Mouse (Mus musculus) hindbrain, embryonic 16.5 days (tissue): ENCODE data around the gene Cmah. TPM values are rescaled to one million over a fixed set of nuclear protein-coding genes. Genes with fewer than 3 reads are reported as not detected.

ENCODE experiments used
- ATAC-seq: fragments of 200-750 bp; cut with Nextera tagmentation; 2 replicates; pipeline ENCODE4 v1.8.0; 2017; ENCODE audit warnings: moderate TSS enrichment, moderate library complexity
- H3K27ac ChIP-seq: fragments of 300-500 bp; sonication (generic); 2 replicates; pipeline ENCODE4 v1.5.1; 2014; ENCODE audit warnings: low read depth, mild to moderate bottlenecking, control low read depth, low read length, moderate library complexity
- H3K27me3 ChIP-seq: fragments of 300-500 bp; sonication (generic); replicated peaks from 2 replicates; pipeline ENCODE4 v1.6.1; 2014; ENCODE audit warnings: low read length; ENCODE audit not compliant: control insufficient read depth, insufficient read depth
- H3K36me3 ChIP-seq: fragments of 300-500 bp; sonication (generic); 2 replicates; pipeline ENCODE4 v1.6.1; 2014; ENCODE audit warnings: mild to moderate bottlenecking, low read length, moderate library complexity, mixed read lengths; ENCODE audit not compliant: control insufficient read depth, insufficient read depth
- H3K4me1 ChIP-seq: fragments of 300-500 bp; sonication (generic); 2 replicates; pipeline ENCODE4 v1.6.1; 2014; ENCODE audit warnings: low read depth, low read length; ENCODE audit not compliant: control insufficient read depth, insufficient read depth
- H3K4me2 ChIP-seq: fragments of 300-500 bp; sonication (generic); 2 replicates; pipeline ENCODE4 v1.6.1; 2014; ENCODE audit warnings: mild to moderate bottlenecking, low read length, control low read depth, moderate library complexity
- H3K4me3 ChIP-seq: fragments of 300-500 bp; sonication (generic); 2 replicates; pipeline ENCODE4 v1.5.1; 2014; ENCODE audit warnings: mild to moderate bottlenecking, low read length, control low read depth, moderate library complexity
- H3K9ac ChIP-seq: fragments of 300-500 bp; sonication (generic); 2 replicates; pipeline ENCODE4 v1.6.1; 2014; ENCODE audit warnings: low read depth, mild to moderate bottlenecking, control low read depth, low read length, moderate library complexity
- H3K9me3 ChIP-seq: fragments of 300-500 bp; sonication (generic); 2 replicates; pipeline ENCODE4 v1.6.1; 2014; ENCODE audit warnings: mild to moderate bottlenecking, low read length, moderate library complexity; ENCODE audit not compliant: control insufficient read depth
- WGBS: fragments of 180-500 bp; shearing (Covaris S2); extraction: QIAGEN DNeasy Blood & Tissue Kit; methylation state at CpG from one replicate; pipeline ENCODE4 v1.1.7; 2014; 5-methylcytosine and 5-hydroxymethylcytosine counted together
- polyA plus RNA-seq: library from polyadenylated mRNA; unstranded; fragments of >200 nt; fragmentation: Nextera tagmentation; extraction: Ambion mirVana; gene quantifications from 2 replicates; pipeline ENCODE4 v1.2.1, GENCODE M21; 2015

The Cmah gene
- polyA plus RNA-seq, result 0.11 and 0.16 TPM in 2 replicates

GRCm38 (mm10) chr13:24327201-24327600 is at the start of gene Cmah:
TSS of gene Cmah (plus strand) at chr13:24327404.
- H3K9ac ChIP-seq, result no peak within 1 kb of the TSS
- no peak for ATAC-seq
- H3K4me3 ChIP-seq, result no peak within 1 kb of the TSS
- no peaks in the 10 kb centered on the region for H3K9me3 ChIP-seq
- H3K4me2 ChIP-seq, result no peak within 1 kb of the TSS
- WGBS, result 89% methylated on average over 5 of the region's 5 CpGs
- no peak within 1 kb of the TSS for H3K27ac ChIP-seq
- no peaks in the 10 kb centered on the region for H3K27me3 ChIP-seq
- H3K4me1 ChIP-seq, result no peaks in the 10 kb centered on the region
- no peaks in the 10 kb centered on the region for H3K36me3 ChIP-seq

DNA sequence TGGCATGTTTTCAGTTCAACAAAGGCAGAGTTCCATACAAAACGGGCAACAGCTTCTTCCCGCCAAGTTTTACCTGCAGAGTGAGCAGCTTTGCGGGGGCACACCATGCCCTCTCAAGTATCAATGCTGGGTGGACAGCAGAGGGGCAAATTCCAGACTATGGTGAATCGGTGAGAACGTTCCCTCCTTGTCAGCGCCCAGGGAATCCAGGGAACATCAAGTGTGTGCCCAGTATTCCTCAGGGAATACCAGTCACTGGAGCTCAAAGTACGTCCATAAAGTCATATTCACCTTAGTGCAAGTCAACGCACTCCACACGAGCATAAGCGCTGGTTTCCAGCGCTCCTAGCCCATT is 47.8 kb upstream of the Cmah start:
- peaks cover 19% of the 10 kb centered on the region for H3K4me1 ChIP-seq
- peak overlapping the region; percentile 89 for H3K4me2 ChIP-seq
- 56% methylated on average over 11 of the region's 11 CpGs for WGBS
- H3K36me3 ChIP-seq, result no peaks in the 10 kb centered on the region
- H3K27ac ChIP-seq, result no peak overlapping the region
- no peaks in the 10 kb centered on the region for H3K27me3 ChIP-seq
- no peaks in the 10 kb centered on the region for H3K9me3 ChIP-seq
- peak overlapping the region; percentile 86 for H3K4me3 ChIP-seq
- ATAC-seq, result no peak
- H3K9ac ChIP-seq, result peak overlapping the region; percentile 98

GRCm38 (mm10) chr13:24279762-24280438 is 47.3 kb upstream of the Cmah start:
- peak overlapping the region; percentile 89 for H3K4me2 ChIP-seq
- H3K4me3 ChIP-seq, result peak overlapping the region; percentile 86
- peaks cover 19% of the 10 kb centered on the region for H3K4me1 ChIP-seq
- H3K27me3 ChIP-seq, result no peaks in the 10 kb centered on the region
- peak overlapping the region; percentile 98 for H3K9ac ChIP-seq
- WGBS, result under 1% methylated on average over 20 of the region's 21 CpGs
- no peaks in the 10 kb centered on the region for H3K36me3 ChIP-seq
- peak overlapping the region; percentile 98; the same call in 1 of the 2 replicates for H3K27ac ChIP-seq
- peak; percentile 15 for ATAC-seq
- H3K9me3 ChIP-seq, result no peaks in the 10 kb centered on the region

GRCm38 (mm10) chr13:24280439-24281431 is 46.5 kb upstream of the Cmah start, which contains the start of gene Carmil1:
TSS of gene Carmil1 (minus strand) at chr13:24280795.
- no peaks in the 10 kb centered on the region for H3K36me3 ChIP-seq
- peak within 1 kb of the TSS; percentile 86 for H3K4me3 ChIP-seq
- peak; percentile 98 for ATAC-seq
- H3K4me2 ChIP-seq, result peak within 1 kb of the TSS; percentile 89
- H3K9ac ChIP-seq, result peak within 1 kb of the TSS; percentile 98
- H3K4me1 ChIP-seq, result peaks cover 19% of the 10 kb centered on the region
- peak within 1 kb of the TSS; percentile 98 for H3K27ac ChIP-seq
- under 1% methylated on average over 77 of the region's 96 CpGs for WGBS
- H3K27me3 ChIP-seq, result no peaks in the 10 kb centered on the region
- H3K9me3 ChIP-seq, result no peaks in the 10 kb centered on the region

DNA sequence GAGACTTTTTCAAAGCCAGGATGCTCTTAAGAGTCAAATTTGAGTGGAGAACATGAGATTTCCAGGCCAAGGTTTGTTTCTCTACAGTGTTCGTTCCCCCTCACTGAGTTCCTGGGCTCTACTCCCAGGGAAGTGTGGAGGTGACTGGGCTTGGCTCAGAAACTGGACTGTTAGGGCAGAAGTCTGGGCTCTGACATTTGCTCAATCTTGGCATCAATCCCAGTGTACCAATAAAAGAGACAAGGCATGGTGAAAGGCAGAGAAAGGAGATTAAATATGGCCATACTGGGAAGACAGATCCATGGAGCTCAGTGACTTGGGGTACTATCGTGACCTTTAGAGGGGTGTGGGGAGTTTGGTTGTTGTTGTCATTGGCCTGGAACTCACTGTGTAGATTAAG is 39.8 kb upstream of the Cmah start:
- no peak overlapping the region for H3K4me2 ChIP-seq
- H3K27me3 ChIP-seq, result no peaks in the 10 kb centered on the region
- 73% methylated on average over 2 of the region's 2 CpGs for WGBS

DNA sequence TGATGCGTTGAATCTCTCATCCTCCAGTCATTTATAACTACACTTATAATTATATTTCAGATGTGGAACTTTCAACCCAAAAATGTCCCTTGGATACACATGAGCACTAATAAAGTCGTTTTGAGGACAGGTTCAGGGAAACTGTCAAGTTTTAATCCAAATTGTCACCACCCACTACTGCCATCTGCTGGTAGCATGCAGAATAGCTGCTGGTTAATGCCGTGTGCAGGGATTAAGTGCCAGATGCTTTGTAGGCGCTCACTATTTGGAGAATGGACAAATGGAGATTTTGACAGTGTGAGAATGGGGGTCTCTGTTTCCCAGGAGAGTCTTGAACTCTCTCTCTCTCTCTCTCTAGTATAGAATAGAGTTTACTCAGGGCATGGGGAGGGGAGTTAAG is 30.0 kb upstream of the Cmah start:
- Histone ChIP-seq H3K4me3 (no peak overlapping the region), H3K4me2 (no peak overlapping the region), H3K36me3 (no peaks in the 10 kb centered on the region), H3K9me3 (no peaks in the 10 kb centered on the region), H3K9ac (no peak overlapping the region), H3K27me3 (no peaks in the 10 kb centered on the region), H3K27ac (no peak overlapping the region), H3K4me1 (no peaks in the 10 kb centered on the region)
- ATAC-seq, result peak; percentile 40; the same call in 1 of the 2 replicates
- whole genome bisulfite sequencing, result 13% methylated on average over 4 of the region's 4 CpGs

More for the DNA sequence above, 39.8 kb upstream of the Cmah start:
- Histone ChIP-seq H3K4me3 (no peak overlapping the region), H3K9ac (no peak overlapping the region), H3K9me3 (no peaks in the 10 kb centered on the region), H3K36me3 (no peaks in the 10 kb centered on the region), H3K4me1 (no peaks in the 10 kb centered on the region), H3K27ac (no peak overlapping the region)
- no peak for ATAC-seq

DNA sequence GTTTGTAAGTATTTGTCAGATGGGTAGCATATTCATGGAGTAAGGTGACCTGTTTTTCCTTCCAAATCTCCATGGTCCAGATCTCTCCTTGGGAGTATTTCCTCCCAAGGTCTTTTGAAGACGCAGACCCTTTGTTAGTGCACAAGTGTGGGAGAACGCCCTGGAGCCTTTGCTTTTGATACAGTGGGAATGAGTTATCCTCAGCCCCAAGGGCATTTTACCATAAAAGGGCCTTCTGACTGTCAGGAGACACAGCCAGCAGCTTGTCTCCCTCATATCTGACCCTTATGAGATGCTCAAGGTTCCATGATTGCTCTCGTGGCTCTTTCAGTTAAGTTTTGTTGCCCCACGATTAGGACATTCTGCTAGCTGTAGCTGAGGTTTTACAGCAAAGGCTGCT is 21.7 kb upstream of the Cmah start:
- H3K4me2 ChIP-seq, result no peak overlapping the region
- ATAC-seq, result no peak
- no peaks in the 10 kb centered on the region for H3K9me3 ChIP-seq
- no peaks in the 10 kb centered on the region for H3K4me1 ChIP-seq
- no peak overlapping the region for H3K9ac ChIP-seq
- no peaks in the 10 kb centered on the region for H3K36me3 ChIP-seq
- no peak overlapping the region for H3K4me3 ChIP-seq
- H3K27ac ChIP-seq, result no peak overlapping the region
- 74% methylated on average over 4 of the region's 4 CpGs for WGBS
- H3K27me3 ChIP-seq, result no peaks in the 10 kb centered on the region

GRCm38 (mm10) chr13:24306248-24306647 is 21.0 kb upstream of the Cmah start:
- Histone ChIP-seq H3K27ac (no peak overlapping the region), H3K4me3 (no peak overlapping the region), H3K27me3 (no peaks in the 10 kb centered on the region), H3K9ac (no peak overlapping the region), H3K4me2 (no peak overlapping the region), H3K36me3 (no peaks in the 10 kb centered on the region), H3K9me3 (no peaks in the 10 kb centered on the region), H3K4me1 (no peaks in the 10 kb centered on the region)
- 50% methylated on average over 4 of the region's 4 CpGs for WGBS
- ATAC-seq, result no peak
